Mouse (Mus musculus) adrenal gland, postnatal 4 days (tissue): ENCODE measurements around the gene Spc25. TPM values are rescaled to one million over a fixed set of nuclear protein-coding genes. Genes with fewer than 3 reads are reported as not detected.
A peak's percentile ranks its signal among the peaks of the same experiment; 100 is the strongest.

Experiments
- DNase-seq, 2 experiments: peaks; one replicate each; pipeline ENCODE4 v3.0.0; 2021 to 2022; ENCODE audit warnings: low spot score in 2 of 2, mixed read lengths in 2 of 2
- long read RNA-seq, 2 experiments: library from polyadenylated mRNA; stranded (forward); transcript quantifications; one replicate each; pipeline ENCODE4 v2.0.0; 2021
- total RNA-seq, 2 experiments: library from RNA; stranded (reverse); gene quantifications; 2 replicates each; pipeline ENCODE4 v1.2.3; 2021

Spc25 gene
- total RNA-seq, result 10 to 100 TPM; 25.4 to 27.7 TPM
- long read RNA-seq, experiment 1, transcript Spc25-201 (7 exons, 1,352 nt), result major isoform, 20 of 26 reads
- long read RNA-seq, experiment 1, partial matches to known transcripts, result 2 of 26 reads
- long read RNA-seq, experiment 1, other reads (novel, unspliced or antisense), result 1 of 26 reads
- long read RNA-seq, experiment 2, transcript Spc25-201 (7 exons, 1,352 nt), result major isoform, 15 of 30 reads
- long read RNA-seq, experiment 2, transcript Spc25-202 (7 exons, 1,527 nt), result minor isoform, 7 of 30 reads
- long read RNA-seq, experiment 2, partial matches to known transcripts, result 4 of 30 reads
- long read RNA-seq, experiment 2, other reads (novel, unspliced or antisense), result 4 of 30 reads

GRCm38 (mm10) chr2:69205791-69206351 lies at the start of gene Spc25:
Spc25 (minus strand) TSS chr2:69206194.
- DNase-seq, result peak; percentile 48 to 77

GRCm38 (mm10) chr2:69248221-69248755 lies 42.3 kb upstream of the Spc25 start:
- DNase-seq, result no peak

DNA sequence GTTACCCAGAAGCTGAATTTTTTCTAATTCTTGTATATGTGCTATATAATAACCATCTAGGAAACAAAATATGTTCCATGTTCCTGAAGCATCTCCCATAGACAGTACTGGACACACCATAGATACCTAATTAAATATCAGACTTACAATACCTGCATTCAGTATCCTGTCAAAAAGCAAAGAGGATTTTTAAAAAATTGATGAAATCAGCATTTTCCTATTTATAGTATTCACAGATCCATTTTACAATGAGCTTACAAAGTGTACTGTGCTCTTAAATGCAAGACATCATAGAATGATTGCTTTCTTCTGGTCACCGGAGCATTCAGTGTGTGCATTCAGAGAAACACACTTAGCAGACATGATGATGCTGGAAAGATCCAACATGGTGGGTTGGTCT lies 41.1 kb upstream of the Spc25 start:
- DNase-seq, result no peak

DNA sequence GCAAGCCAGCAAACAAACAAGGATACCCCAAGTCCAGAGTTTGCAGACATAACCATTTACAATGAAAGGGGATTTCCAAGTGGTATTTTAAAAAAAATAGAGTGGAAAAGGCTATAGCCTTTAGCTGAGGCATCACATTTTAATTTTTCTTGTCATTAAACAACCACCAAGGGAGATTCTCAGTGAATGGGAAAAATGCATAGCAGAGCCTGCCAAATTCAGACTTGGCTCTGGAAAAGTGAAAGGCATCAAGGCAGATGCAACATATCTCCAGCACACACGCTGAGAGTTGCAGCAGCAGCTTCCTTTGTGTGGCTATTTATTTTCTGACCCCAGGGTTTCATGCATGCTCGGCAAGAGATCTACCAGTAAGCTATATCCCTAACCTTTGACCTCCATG lies 38.9 kb upstream of the Spc25 start:
- DNase-seq, result no peak

- DNase-seq, result no peak
These were observed 33.3 kb upstream of the Spc25 start for GRCm38 (mm10) chr2:69239315-69239714.

GRCm38 (mm10) chr2:69234976-69235678 lies 29.1 kb upstream of the Spc25 start:
- DNase-seq, result no peak

GRCm38 (mm10) chr2:69232101-69232500 lies 26.1 kb upstream of the Spc25 start:
- no peak for DNase-seq

DNA sequence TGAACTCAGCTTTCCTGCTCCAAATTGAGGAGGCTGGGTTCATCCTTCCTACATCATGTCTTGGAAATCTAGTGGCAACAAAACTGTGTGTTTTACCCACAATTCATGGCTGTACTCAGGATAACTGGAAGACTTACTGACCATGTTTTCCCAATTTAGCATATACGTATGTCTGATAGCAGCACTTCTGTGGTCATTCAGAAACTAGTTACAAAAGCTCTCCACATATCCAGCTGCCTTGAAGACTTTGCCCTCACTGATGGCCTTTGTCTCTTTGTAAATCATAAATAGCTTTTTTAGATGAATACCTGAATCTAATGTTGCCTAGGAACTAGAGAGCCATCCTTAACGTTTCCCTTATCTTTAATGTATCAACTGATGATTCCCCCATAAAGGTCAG lies 24.1 kb upstream of the Spc25 start:
- DNase-seq, result no peak

DNA sequence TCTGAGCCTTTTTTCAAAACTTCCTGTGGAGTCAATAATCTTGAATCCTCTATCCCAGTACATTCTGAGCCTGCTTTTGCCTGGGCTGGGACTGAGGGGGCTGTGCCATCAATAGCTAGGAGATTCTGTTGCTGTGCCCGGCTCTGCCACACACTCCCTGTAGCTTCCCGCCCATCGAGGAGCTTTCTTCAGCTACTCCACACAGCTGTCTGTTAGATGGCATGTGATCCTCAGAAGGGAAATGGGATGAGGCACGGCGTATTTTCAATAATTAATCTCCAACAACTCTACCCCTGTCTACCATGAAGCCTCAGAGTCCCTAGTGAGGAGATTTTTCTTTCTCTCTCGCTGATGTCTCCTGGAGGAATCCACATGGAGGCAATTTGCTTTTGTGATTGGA lies 22.6 kb upstream of the Spc25 start:
- no peak for DNase-seq

DNA sequence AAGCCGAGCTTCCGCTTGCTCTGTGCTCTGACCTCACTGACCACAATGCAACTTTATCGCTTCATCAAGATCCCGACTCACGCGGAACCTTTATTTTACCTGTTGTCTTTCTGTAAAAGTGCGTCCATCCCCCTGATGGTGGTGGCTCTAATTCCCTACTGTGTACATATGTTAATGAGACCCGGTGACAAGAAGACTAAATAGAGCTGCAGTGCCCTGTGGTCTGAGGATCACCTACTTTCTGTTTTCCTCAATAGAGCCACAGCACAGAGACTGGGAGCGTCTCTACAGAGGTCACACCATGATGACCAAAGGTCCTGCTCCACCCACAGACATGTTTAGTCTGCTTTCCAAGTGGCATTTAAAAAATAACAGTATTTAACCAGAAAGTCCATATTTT lies 20.9 kb upstream of the Spc25 start:
- no peak for DNase-seq

GRCm38 (mm10) chr2:69224724-69225123 lies 18.7 kb upstream of the Spc25 start:
- DNase-seq, result no peak

- no peak for DNase-seq
These were observed 16.8 kb upstream of the Spc25 start for GRCm38 (mm10) chr2:69222815-69223214.

DNA sequence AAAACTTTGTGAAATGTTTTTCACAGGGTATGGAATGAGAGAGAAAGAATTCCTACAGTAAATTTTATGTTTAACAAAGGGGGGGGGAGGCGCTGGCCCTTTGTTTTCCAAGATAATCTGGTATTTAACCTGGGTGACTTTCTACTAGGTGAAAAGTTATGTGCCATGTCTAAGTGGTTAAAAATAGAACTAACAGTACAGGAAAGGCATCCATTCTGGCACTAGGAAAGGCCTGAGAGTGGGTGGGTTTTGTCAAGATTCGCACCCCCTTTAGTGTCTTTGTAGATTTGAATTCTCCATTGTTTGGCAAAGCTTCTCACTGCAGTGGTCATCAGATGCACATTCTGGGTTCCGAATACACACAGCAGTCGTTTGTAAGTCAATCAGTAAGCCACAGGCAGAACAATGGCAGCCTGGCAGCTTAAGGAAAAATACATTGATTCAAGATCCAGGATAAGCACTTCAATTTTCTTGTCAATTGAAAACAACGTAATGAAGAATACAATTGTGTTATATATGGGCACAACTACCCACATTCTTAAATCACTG lies 15.9 kb upstream of the Spc25 start:
- no peak for DNase-seq

GRCm38 (mm10) chr2:69215242-69215641 lies 9.2 kb upstream of the Spc25 start:
- DNase-seq, result no peak

- DNase-seq, result no peak
These were observed 6.7 kb upstream of the Spc25 start for GRCm38 (mm10) chr2:69212652-69213051.

DNA sequence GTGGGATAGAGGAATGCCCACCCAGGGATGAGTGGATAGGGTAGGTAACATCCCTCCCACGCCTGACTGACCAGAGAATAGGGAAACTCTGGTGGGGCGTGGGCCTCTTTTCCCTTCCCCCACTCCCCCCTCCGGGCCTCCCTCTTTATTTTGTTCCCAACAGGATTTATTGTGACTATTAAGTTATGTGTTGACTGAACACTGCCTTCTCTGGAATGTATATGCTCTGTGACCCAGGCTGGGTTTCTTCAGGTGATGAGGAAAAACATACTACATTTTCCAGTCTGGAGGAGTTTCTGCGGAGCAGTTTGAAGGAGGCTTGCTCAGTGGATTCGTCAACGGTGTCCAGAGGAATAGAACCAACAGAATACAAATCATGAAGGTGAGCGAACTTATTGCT lies 4.8 kb upstream of the Spc25 start, which contains the start of gene G6pc2:
Gene G6pc2, plus strand, starts transcription at position 301 of the 400 bp plus-strand sequence.
- no peak for DNase-seq

GRCm38 (mm10) chr2:69209684-69210083 lies 3.7 kb upstream of the Spc25 start:
- DNase-seq, result no peak

GRCm38 (mm10) chr2:69206523-69206922 lies 529 bp upstream of the Spc25 start:
- no peak for DNase-seq

- DNase-seq, result no peak
These were observed 809 bp downstream of the Spc25 start for GRCm38 (mm10) chr2:69205185-69205584.

DNA sequence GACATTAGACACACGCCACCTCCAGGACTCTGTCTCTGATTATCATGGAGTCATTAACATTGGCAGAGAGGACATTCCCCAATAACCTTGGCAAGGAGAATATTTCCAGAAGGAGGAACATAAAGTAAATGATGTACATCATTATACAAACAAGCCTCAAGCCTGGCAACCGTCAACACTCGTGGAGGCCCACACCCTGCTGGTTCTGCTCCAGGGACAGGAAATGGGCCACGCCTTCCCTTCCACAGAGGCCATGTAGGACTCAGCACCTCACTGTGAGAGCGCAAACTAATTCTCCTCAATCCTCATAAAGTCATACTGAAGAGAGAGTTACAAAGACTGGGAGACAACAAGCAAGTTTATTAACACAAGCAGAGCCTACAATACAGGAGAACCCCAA lies 12.4 kb downstream of the Spc25 start:
- no peak for DNase-seq

- no peak for DNase-seq
These were observed 14.9 kb downstream of the Spc25 start for GRCm38 (mm10) chr2:69191059-69191458.

DNA sequence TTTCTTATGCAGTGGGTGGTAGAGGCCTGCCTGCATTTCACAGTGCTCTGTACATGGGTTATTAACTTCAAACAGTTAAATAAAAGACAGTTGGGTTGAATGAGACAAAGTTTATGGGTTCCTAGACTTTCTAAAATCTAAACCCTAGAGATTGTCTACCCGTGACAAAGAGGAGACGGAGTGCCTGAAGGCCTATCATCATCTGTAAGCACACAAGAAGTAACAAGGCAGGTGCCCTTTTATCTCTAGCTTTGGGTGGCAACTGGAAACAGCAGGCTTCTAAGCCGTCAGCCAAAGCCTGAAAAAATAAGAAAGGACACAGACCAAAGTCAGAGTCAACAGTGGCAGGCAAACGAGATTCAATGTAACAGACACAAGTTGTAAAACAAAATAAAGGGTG lies 16.8 kb downstream of the Spc25 start:
- DNase-seq, result no peak
